Mouse (Mus musculus): ENCODE data around the gene Plekhs1.

DNA sequence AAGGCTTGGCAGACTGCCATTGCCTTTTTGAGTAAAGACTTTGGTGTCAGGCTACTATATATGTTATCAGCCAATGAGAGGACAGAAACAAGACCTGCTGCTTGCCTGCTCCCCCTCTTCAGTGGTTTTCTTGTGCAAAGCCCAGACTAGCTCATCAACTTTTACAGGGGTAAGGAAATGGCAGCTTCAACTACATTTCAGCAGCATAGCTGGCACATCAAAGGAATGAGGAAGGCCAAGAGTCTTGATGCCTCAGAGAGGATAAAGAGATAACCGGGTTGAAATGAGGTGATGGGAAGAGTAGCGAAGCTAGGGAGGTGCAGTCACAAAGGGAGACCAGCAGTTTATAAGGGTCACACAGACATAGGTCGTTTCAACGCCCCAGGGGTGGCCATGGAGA lies 3.9 kb upstream of the Plekhs1 start:
- TF ChIP-seq CTCF (IDR thresholded peaks at IDR 0.05; ENCODE audit: low read depth) (no peak), EP300 (IDR thresholded peaks at IDR 0.05; ENCODE audit: low read depth) (no peak)

Measured in liver, postnatal 0 days (tissue).